Mouse (Mus musculus) midbrain, embryonic 11.5 days (tissue): Measurements from ENCODE around the gene Rgma. TPM values are rescaled to one million over a fixed set of nuclear protein-coding genes. Genes with fewer than 3 reads are reported as not detected.
A peak's percentile ranks its signal among the peaks of the same experiment; 100 is the strongest.

Experiments
- ATAC-seq: fragments of 200-750 bp; cut with Nextera tagmentation; 2 replicates; pipeline ENCODE4 v1.8.0; 2017; ENCODE audit warnings: moderate TSS enrichment, moderate library complexity; ENCODE audit not compliant: low FRiP score
- DNase-seq: peaks from one replicate; pipeline ENCODE4 v3.0.0; 2015; ENCODE audit warnings: low spot score; ENCODE audit errors: missing footprints
- H3K27ac ChIP-seq: fragments of 300-500 bp; sonication (generic); 2 replicates; pipeline ENCODE4 v1.5.1; 2014; ENCODE audit warnings: low read depth, low read length
- H3K27me3 ChIP-seq: fragments of 300-500 bp; sonication (generic); 2 replicates; pipeline ENCODE4 v1.6.1; 2014; ENCODE audit warnings: mild to moderate bottlenecking, low read length, moderate library complexity, mixed read lengths; ENCODE audit not compliant: control insufficient read depth, insufficient read depth
- H3K36me3 ChIP-seq: fragments of 300-500 bp; sonication (generic); 2 replicates; pipeline ENCODE4 v1.6.1; 2014; ENCODE audit warnings: mild to moderate bottlenecking, low read length, moderate library complexity, mixed read lengths; ENCODE audit not compliant: control insufficient read depth, insufficient read depth
- H3K4me1 ChIP-seq: fragments of 300-500 bp; sonication (generic); 2 replicates; pipeline ENCODE4 v1.6.1; 2014; ENCODE audit warnings: low read length; ENCODE audit not compliant: control insufficient read depth, insufficient read depth
- H3K4me2 ChIP-seq: fragments of 300-500 bp; sonication (generic); 2 replicates; pipeline ENCODE4 v1.6.1; 2014; ENCODE audit warnings: mild to moderate bottlenecking, moderate library complexity
- H3K4me3 ChIP-seq: fragments of 300-500 bp; sonication (generic); 2 replicates; pipeline ENCODE4 v1.5.1; 2014; ENCODE audit warnings: low read depth, low read length
- H3K9ac ChIP-seq: fragments of 300-500 bp; sonication (generic); 2 replicates; pipeline ENCODE4 v1.6.1; 2014; ENCODE audit warnings: low read length
- H3K9me3 ChIP-seq: fragments of 300-500 bp; sonication (generic); 2 replicates; pipeline ENCODE4 v1.6.1; 2016; ENCODE audit warnings: low read length; ENCODE audit not compliant: control insufficient read depth
- WGBS: fragments of 180-500 bp; shearing (Covaris S2); extraction: QIAGEN DNeasy Blood & Tissue Kit; methylation state at CpG from one replicate; pipeline ENCODE4 v1.1.7; 2014; 5-methylcytosine and 5-hydroxymethylcytosine counted together
- polyA plus RNA-seq: library from polyadenylated mRNA; unstranded; fragments of >200 nt; fragmentation: Nextera tagmentation; extraction: Ambion mirVana; gene quantifications from 2 replicates; pipeline ENCODE4 v1.2.1, GENCODE M21; 2014

Rgma gene
- polyA plus RNA-seq, 1 experiment from 2014 or later = 47.5 TPM

DNA sequence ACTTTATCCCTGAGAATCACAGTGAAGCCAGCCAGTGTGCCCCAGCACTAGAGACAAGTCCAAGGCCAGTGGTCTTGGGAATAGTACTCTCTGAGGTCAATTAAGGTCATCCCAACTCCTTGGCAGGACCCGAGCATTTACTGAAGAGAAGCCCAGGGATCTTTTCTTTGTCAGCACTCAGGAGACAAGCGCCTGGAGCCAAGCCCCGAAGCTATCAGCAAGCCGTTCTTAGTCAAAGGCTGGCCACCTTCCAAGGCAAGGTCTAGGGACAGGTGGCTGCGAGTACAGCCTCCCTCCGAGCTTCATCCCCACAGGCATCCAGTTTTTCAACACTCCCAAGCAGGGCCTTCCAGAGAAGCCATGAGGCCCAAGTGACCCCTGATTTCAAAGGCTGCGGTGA is 40.4 kb upstream of the Rgma start:
- DNase-seq (no peak), ATAC-seq (no peak)
- Histone ChIP-seq H3K4me3 (no peak overlapping the region), H3K9me3 (no peaks in the 10 kb centered on the region), H3K9ac (no peak overlapping the region), H3K4me2 (no peak overlapping the region), H3K4me1 (no peaks in the 10 kb centered on the region), H3K27me3 (no peaks in the 10 kb centered on the region), H3K36me3 (no peaks in the 10 kb centered on the region), H3K27ac (no peak overlapping the region)
- WGBS = 79% methylated on average over 7 of the region's 7 CpGs

DNA sequence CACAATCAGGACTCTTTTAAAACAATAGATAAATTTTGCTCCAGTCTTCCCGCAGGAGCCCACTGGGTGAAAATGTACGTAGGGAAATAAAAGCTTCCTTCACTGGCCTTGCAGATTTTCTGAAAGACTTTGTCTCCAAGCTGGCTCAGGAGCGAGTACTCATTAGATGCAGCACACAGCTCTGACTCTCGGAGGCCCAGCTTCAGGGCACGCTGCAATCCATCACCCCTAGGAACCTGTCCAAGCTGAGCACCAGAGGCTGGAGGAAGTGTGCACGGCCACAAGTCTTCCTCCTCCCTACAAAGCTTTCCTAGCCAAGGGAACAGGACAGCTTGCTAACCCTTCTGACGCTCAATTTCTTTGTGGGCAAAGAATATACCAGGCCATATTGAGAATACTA is 38.9 kb upstream of the Rgma start:
- 88% methylated on average over 7 of the region's 7 CpGs for WGBS

GRCm38 (mm10) chr7:73338353-73338752 is 37.0 kb upstream of the Rgma start:
- Histone ChIP-seq H3K9ac (no peak overlapping the region), H3K4me2 (no peak overlapping the region), H3K4me3 (no peak overlapping the region), H3K27me3 (no peaks in the 10 kb centered on the region), H3K9me3 (no peaks in the 10 kb centered on the region), H3K36me3 (no peaks in the 10 kb centered on the region), H3K4me1 (no peaks in the 10 kb centered on the region; the same call in 1 of the 2 replicates), H3K27ac (no peak overlapping the region)
- ATAC-seq = no peak
- 88% methylated on average over 5 of the region's 5 CpGs for WGBS
- DNase-seq = no peak

More for the DNA sequence above, 38.9 kb upstream of the Rgma start:
- Histone ChIP-seq H3K4me2 (no peak overlapping the region), H3K27ac (no peak overlapping the region), H3K36me3 (no peaks in the 10 kb centered on the region), H3K9me3 (no peaks in the 10 kb centered on the region), H3K27me3 (no peaks in the 10 kb centered on the region), H3K9ac (no peak overlapping the region), H3K4me3 (no peak overlapping the region), H3K4me1 (no peaks in the 10 kb centered on the region)
- ATAC-seq (no peak), DNase-seq (no peak)

DNA sequence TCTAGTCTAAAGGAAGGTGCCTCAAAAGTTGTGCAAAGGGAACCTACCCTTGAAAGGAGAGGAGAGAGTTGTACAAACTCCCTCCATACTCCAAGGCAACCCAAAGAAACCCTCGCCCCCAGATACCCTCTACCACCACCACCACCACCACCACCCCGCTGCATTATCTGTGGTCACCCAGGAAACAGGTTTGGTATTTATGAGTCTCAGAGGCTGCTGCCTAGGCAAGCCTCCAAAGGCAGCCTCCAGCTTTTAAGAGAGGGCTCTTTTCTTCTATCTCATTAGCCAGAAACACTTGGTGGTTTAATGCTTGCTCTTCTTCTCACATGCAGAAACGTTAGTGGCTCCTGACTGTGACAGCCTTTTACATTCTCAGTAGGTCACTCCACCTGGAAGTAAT is 31.5 kb upstream of the Rgma start:
- Histone ChIP-seq H3K4me3 (no peak overlapping the region), H3K27me3 (no peaks in the 10 kb centered on the region), H3K36me3 (no peaks in the 10 kb centered on the region), H3K4me2 (no peak overlapping the region), H3K27ac (no peak overlapping the region), H3K9me3 (no peaks in the 10 kb centered on the region), H3K4me1 (peaks cover 8% of the 10 kb centered on the region), H3K9ac (no peak overlapping the region)
- WGBS = 17% methylated on average over 3 of the region's 3 CpGs
- no peak for DNase-seq
- ATAC-seq = no peak

- Histone ChIP-seq H3K4me2 (no peak overlapping the region), H3K36me3 (no peaks in the 10 kb centered on the region), H3K27ac (no peak overlapping the region), H3K4me3 (no peak overlapping the region), H3K9me3 (no peaks in the 10 kb centered on the region), H3K9ac (no peak overlapping the region), H3K27me3 (no peaks in the 10 kb centered on the region), H3K4me1 (peaks cover 9% of the 10 kb centered on the region)
- WGBS = 64% methylated on average over 10 of the region's 10 CpGs
- ATAC-seq (peak; percentile 66; the same call in 1 of the 2 replicates), DNase-seq (no peak)
Measured at GRCm38 (mm10) chr7:73348585-73349124, 26.7 kb upstream of the Rgma start.

DNA sequence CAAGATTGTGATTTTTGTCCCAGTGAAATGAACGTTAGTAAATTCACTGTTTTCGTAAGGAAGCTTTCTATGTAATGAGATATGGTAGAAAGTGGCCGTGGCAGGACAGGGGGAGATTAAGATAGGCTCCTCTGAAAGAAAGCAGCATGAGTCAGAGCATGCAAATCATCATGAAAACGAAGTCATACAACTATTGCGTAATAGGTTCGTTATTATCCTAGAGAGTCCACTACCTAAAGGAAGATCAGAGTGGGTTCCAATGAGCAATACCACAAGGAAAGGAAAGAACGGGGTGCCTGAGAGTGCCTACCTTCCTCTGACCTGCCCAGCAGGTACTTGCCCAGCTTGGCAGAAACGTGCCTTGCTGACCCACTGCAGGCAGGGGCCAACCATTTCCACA is 26.2 kb upstream of the Rgma start:
- Histone ChIP-seq H3K4me3 (no peak overlapping the region), H3K4me1 (peaks cover 8% of the 10 kb centered on the region), H3K9ac (no peak overlapping the region), H3K4me2 (no peak overlapping the region), H3K36me3 (no peaks in the 10 kb centered on the region), H3K27ac (no peak overlapping the region), H3K27me3 (no peaks in the 10 kb centered on the region), H3K9me3 (no peaks in the 10 kb centered on the region)
- WGBS = 78% methylated on average over 8 of the region's 8 CpGs
- DNase-seq (no peak), ATAC-seq (no peak)

GRCm38 (mm10) chr7:73355229-73355628 is 20.1 kb upstream of the Rgma start:
- 87% methylated on average over 9 of the region's 9 CpGs for WGBS
- Histone ChIP-seq H3K4me1 (peaks cover 7% of the 10 kb centered on the region), H3K9ac (no peak overlapping the region), H3K27ac (no peak overlapping the region), H3K27me3 (no peaks in the 10 kb centered on the region), H3K4me3 (no peak overlapping the region), H3K9me3 (no peaks in the 10 kb centered on the region), H3K36me3 (no peaks in the 10 kb centered on the region), H3K4me2 (no peak overlapping the region)
- ATAC-seq (no peak), DNase-seq (no peak)

DNA sequence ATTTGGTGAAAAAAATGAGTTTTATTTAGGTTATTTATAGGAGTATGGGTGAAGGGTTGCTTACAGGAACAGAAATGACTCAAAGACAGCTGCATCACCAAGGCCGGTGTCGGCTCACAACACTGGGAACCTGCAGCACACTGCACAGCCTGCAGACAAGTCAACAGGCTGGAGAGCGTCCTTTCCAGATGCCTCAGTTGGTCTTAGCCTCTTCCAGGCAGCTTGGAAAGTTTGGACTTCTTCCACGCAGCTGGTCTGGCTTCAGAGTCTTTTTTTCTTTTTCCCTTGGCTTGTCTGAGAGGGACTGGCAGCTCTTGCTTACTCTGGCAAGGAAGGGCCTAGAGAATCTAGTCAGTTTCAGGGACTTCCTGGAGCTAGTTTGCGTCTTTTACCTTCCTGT is 18.4 kb upstream of the Rgma start:
- ATAC-seq (no peak), DNase-seq (no peak)
- H3K4me2 ChIP-seq = no peak overlapping the region
- peaks cover 7% of the 10 kb centered on the region for H3K4me1 ChIP-seq
- H3K36me3 ChIP-seq = no peaks in the 10 kb centered on the region
- H3K4me3 ChIP-seq = no peak overlapping the region
- no peaks in the 10 kb centered on the region for H3K9me3 ChIP-seq
- WGBS = 89% methylated on average over 5 of the region's 5 CpGs
- no peak overlapping the region for H3K27ac ChIP-seq
- H3K27me3 ChIP-seq = no peaks in the 10 kb centered on the region
- no peak overlapping the region for H3K9ac ChIP-seq

GRCm38 (mm10) chr7:73357626-73358025 is 17.7 kb upstream of the Rgma start:
- 94% methylated on average over 2 of the region's 2 CpGs for WGBS
- Histone ChIP-seq H3K27me3 (no peaks in the 10 kb centered on the region), H3K36me3 (no peaks in the 10 kb centered on the region), H3K27ac (no peak overlapping the region), H3K4me3 (no peak overlapping the region), H3K4me1 (peaks cover 7% of the 10 kb centered on the region), H3K9me3 (no peaks in the 10 kb centered on the region), H3K9ac (no peak overlapping the region), H3K4me2 (no peak overlapping the region)
- ATAC-seq (no peak), DNase-seq (no peak)
